Mouse (Mus musculus) mesoderm, embryonic 11.5 days (tissue): Measurements from ENCODE around the gene Gm27027.
A peak's percentile ranks its signal among the peaks of the same experiment; 100 is the strongest.

Experiments
- DNase-seq: peaks from one replicate; pipeline ENCODE4 v3.0.0-alpha.2; 2012; ENCODE audit warnings: low read depth, low spot score

Gene Gm27027

GRCm38 (mm10) chr2:93996254-93996653 lies at the start of gene Gm27027:
Gene Gm27027, minus strand, starts transcription at chr2:93996354.
- no peak for DNase-seq

GRCm38 (mm10) chr2:94045411-94046090 lies 49.4 kb upstream of the Gm27027 start:
- no peak for DNase-seq

- DNase-seq = no peak
Measured at GRCm38 (mm10) chr2:94044174-94044573, 48.0 kb upstream of the Gm27027 start.

- peak; percentile 37 for DNase-seq
Measured at GRCm38 (mm10) chr2:94043662-94044061, 47.5 kb upstream of the Gm27027 start.

- no peak for DNase-seq
Measured at GRCm38 (mm10) chr2:94042461-94042860, 46.3 kb upstream of the Gm27027 start.

GRCm38 (mm10) chr2:94040391-94041125 lies 44.4 kb upstream of the Gm27027 start:
- DNase-seq = no peak

GRCm38 (mm10) chr2:94035428-94036331 lies 39.5 kb upstream of the Gm27027 start:
- peak; percentile 70 for DNase-seq

- no peak for DNase-seq
Measured at GRCm38 (mm10) chr2:94030602-94031001, 34.4 kb upstream of the Gm27027 start.

- no peak for DNase-seq
Measured at GRCm38 (mm10) chr2:94024637-94025036, 28.5 kb upstream of the Gm27027 start.

GRCm38 (mm10) chr2:94010335-94011291 lies 14.5 kb upstream of the Gm27027 start, which contains the start of gene Alkbh3:
Gene Alkbh3, minus strand, starts transcription at chr2:94010807.
- DNase-seq = peak; percentile 95

- DNase-seq = peak; percentile 82
Measured at GRCm38 (mm10) chr2:94002331-94002730, 6.2 kb upstream of the Gm27027 start.

- no peak for DNase-seq
Measured at GRCm38 (mm10) chr2:94001918-94002317, 5.8 kb upstream of the Gm27027 start.

- DNase-seq = no peak
Measured at GRCm38 (mm10) chr2:94001411-94001810, 5.3 kb upstream of the Gm27027 start.

- DNase-seq = no peak
Measured at GRCm38 (mm10) chr2:93992810-93993209, 3.3 kb downstream of the Gm27027 start.

- no peak for DNase-seq
Measured at GRCm38 (mm10) chr2:93992259-93992658, 3.9 kb downstream of the Gm27027 start.

- no peak for DNase-seq
Measured at GRCm38 (mm10) chr2:93991336-93991735, 4.8 kb downstream of the Gm27027 start.

GRCm38 (mm10) chr2:93988440-93988839 lies 7.7 kb downstream of the Gm27027 start:
- DNase-seq = no peak

GRCm38 (mm10) chr2:93982457-93983235 lies 13.5 kb downstream of the Gm27027 start:
- DNase-seq = no peak

GRCm38 (mm10) chr2:93979249-93980120 lies 16.7 kb downstream of the Gm27027 start:
- no peak for DNase-seq
